Mouse (Mus musculus) layer of hippocampus, adult 11-12 months (tissue): ENCODE measurements around the gene Krtap14.

Experiments used
- DNase-seq: peaks from one replicate; pipeline ENCODE4 v3.0.0; 2022; ENCODE audit warnings: low spot score

The Krtap14 gene

DNA sequence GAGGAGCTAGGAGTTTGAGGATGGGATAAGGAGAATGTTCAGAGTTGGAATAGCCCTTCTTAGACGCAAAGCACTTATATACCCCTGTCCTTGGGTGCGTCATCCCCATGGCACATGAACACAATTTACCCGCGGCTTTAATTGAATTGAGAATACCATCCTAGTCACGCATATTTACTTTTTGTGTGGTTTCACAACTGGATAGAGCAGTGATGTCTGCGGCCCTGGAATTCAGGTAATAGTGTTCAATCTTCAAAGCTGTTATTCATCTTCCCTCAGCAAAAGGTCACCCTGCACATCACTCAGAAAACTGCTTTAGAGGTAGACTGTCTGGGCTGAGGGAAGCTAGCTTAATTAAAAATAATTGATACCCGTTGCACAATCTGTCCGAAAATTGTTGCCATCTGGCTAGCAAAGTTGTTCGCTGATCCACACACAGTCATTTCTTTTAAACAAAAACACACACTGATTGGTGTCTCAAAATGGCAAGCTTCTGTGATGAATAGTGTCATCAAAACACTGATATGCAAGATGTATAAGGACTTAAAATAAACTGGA, at the start of gene Krtap14:
Gene Krtap14 (minus strand): TSS at position 51 of the 558 bp plus-strand sequence.
- DNase-seq, result no peak

DNA sequence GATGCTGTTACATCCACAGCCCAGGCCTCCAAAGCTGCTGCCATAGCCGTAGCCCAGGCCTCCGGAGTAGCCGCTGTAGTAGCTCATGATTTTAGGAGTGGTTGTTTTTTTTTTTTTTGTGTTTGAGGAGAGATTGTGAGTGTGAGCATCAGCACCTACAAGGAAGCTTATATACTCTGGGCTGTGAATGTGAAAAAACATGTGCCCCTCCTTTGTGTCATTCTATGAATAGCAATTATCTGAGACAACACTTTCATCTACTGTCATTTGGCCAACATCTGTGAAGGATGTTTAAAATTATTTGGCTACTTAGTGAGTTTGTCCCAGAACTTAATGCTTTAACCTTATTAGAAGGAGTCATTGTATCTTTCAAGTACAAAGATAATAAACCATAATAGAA, 48.2 kb upstream of the Krtap14 start, which contains the start of gene Krtap19-2:
Gene Krtap19-2 (minus strand): TSS at position 101 of the 400 bp plus-strand sequence.
- no peak for DNase-seq

DNA sequence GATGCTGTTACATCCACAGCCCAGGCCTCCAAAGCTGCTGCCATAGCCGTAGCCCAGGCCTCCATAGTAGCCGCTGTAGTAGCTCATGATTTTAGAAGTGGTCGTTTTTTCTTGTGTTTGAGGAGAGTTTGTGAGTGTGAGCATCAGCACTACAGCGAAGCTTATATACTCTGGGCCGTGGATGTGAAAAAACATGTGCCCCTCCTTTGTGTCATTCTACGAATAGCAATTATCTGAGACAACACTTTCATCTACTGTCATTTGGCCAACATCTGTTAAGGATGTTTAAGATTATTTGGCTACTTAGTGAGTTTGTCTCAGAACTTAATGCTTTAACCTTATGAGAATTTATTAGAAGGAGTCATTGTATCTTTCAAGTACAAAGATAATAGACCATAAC, 43.4 kb upstream of the Krtap14 start, which contains the start of gene Krtap19-1:
Gene Krtap19-1 (minus strand): TSS at position 101 of the 400 bp plus-strand sequence.
- no peak for DNase-seq

DNA sequence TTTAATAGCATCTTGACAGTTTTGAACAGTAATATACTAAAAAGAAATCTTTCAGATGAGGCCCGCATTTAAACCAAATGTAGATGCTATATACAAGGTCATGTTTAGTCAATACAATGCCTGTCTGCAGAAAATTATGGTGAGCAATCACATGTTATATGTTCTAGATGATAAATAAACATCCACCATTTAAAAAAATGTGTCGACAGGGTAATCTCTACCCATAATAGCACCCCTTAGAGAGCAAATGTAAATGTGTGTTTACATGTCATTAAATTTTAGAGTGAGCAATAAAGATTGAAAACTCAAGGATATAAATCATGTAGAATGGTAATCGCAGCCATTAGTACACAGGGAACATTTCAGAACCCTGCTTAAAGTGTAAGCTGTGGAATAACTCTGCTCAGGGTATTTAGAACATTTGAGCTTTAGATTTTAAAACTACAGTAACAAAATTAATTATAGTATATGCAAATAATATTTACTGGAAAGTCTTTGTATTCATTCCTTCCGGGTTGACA, 39.0 kb upstream of the Krtap14 start:
- no peak for DNase-seq

DNA sequence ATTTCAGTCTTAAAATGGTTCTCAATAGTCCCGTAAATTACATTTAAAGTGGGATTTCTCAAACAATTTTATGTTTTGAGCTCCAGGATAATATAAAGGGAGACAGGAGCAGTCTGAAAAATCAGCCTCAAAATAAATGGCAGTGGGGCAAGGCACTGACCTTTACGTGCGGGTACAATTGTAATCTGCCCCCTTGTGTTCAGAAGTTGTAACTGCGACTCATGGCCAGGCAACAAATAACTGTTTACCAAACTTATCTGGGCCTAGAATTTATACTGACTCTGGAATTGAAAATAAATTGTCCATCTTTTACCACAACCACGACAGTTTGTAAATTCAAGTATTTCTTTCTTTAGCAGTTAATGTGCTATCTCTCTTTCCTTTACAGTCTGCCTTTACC, 25.5 kb upstream of the Krtap14 start:
- no peak for DNase-seq

DNA sequence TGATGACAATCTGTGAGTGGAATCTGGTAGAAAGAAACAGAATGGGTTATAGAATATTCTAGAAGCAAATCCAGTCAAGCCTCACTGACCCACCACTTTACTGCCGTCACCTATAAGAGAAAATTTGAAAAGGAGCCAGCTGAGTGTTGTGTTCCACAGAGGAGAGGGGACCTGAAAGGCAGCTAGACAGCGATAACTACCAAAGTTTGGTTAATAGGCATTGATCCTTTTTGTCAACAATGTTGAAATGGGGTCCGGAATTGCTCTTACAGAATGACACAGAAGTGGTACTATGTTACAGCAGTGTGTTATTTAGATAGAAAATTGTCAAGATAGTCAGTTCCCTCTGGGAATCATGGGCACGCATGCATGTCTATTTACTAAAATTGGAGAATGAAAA, 22.6 kb upstream of the Krtap14 start:
- no peak for DNase-seq

DNA sequence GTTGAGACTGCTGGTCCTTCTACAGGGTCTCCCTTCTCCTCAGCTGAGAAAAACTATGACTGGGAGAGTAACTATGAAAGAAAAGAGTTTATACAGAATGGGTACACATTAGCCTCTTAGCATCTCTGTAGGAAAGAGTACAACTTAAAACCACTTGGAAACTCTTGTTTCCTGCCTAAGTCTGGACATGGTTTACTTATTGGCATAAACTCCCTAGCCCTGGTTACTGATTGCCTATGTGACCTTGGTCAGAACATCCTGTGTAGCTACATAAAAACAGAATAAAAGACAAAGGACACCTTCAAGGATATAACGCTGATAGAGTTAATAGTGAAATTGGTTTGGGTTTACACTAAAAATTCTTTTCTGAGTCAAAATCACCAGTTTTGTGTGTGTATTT, 21.4 kb upstream of the Krtap14 start:
- DNase-seq, result no peak

DNA sequence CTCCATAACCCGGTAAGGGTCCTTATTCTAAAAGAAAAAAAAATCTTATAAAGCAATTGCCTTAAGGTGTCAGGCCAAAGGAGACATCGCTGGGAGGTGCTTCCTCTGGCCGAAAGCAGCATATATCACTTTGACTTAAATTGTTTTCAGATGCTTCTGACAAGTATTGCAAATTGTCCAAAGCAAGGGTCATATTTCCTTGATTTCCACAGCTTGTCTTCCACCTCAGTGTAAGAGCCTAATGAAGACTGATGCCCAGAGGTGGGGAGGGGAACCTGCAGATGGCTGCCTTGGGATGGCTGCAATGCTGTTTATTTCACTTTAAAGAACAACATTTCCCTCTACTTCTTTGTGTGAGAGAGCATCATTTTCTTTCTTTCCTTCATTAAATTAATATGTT, 1.0 kb upstream of the Krtap14 start:
- no peak for DNase-seq

DNA sequence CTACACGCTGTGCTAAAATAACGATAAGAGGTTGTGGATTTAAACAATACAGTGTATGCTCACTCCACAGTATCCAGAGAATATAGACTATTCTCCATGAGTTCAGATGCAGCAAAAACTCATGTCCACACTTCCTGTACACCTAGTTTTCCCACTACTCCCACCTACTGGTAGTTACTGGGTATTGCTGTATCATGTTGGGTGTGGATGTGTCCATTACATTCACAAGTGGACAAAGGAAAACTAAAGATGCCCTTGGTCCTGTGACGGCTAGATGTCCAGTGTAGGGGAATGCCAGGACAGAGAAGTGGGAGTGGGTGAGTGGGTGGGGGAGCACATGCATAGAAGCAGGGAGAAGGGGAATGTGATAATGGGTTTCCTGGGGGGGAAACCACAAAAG, 2.2 kb downstream of the Krtap14 start:
- peak; percentile 8 for DNase-seq

DNA sequence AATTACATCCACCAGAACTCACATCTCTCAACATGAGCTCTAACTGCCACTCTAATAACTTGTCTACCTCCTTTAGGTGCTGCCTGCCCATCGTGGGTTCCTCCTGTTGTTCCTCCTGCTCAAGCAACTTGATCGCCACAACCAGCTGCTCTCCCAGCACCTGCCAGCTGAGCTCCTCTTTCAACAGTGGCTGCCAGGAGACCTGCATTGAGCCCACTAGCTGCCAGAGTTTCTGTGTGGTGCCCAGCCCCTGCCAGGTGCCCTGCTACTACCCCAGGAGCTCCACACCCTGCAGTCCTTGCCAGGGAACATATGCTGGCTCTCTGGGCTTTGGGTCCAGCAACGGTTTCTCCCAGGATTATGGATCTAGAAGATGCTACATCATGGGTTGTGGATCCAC, 5.9 kb downstream of the Krtap14 start, which contains the start of gene Krtap15:
Gene Krtap15 (plus strand): TSS at position 150 of the 400 bp plus-strand sequence.
- DNase-seq, result no peak

DNA sequence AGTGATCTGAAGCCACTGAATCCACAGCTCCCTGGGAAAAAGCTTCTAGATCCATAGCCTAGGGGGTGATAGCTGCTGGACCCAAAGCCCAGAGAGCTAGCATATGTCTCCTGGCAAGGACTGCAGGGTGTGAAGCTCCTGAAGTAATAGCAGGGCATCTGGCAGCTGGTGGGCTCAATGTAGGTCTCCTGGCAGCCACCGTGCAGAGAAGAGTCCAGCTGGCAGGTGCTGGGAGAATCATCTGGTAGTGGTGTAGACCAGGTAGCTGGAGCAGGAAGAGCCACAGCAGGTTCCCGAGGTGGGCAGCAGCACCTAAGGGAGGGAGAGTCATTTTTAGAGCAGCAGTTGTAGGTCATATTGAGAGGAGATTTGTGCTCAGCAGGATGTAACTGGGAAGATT, 14.1 kb downstream of the Krtap14 start, which contains the start of gene Gm20741:
Gene Gm20741 (minus strand): TSS at position 394 of the 400 bp plus-strand sequence.
- DNase-seq, result no peak

DNA sequence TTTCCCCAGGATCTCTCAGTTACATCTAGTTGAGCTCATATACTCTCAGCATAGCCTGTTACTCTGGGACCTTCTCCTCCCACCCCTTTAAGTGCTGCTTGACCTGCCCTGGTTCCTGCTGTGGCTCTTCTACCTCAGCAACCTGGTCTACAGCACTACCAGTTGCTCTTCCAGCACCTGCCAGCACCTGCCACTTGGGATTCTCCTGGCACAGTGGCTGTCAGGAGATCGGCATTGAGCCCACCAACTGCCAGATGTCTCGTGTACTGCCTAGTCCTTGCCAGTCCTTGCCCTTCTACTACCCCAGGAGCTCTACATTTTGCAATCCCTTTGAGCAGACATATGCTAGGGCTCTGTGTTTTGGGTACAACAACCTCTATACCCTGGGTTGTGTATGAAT, 39.2 kb downstream of the Krtap14 start:
- no peak for DNase-seq

DNA sequence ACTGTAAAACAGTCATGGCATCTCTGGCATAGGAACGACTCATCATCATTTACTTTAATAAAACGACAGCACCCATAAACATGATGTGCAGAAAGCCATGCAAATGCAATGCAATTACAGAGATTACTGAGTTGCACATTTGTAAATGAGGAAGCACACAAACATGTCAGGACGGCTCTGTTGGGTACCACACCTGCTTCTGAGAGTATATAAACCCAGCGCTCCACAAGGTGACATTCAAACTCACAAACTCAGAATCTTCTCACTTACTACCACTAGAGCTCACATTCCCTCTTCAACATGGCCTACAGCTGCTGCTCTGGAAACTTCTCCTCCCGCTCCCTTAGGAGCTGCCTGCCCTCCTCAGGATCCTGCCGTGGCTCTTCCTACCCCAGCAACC, 48.3 kb downstream of the Krtap14 start, which contains the start of gene Gm5965:
Gene Gm5965 (plus strand): TSS at position 301 of the 400 bp plus-strand sequence.
- no peak for DNase-seq

DNA sequence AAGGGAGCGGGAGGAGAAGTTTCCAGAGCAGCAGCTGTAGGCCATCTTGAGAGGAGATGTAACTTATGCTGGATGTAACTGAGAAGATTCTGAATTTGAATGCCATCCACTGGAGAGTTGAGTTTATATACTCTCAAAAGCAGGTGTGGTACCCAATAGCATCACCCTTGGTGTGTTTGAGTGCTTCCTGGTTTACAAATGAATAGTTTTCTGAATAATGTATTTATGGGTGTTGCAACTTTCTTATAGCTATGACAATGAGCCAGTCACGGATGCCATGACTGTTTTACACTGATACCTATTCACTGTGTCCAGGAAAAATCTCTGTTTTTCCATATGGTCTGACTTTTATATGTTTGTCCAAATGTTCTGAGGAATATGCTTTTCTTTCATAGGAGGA, 51.8 kb downstream of the Krtap14 start, which contains the start of gene 2310057N15Rik:
Gene 2310057N15Rik (minus strand): TSS at position 101 of the 400 bp plus-strand sequence.
- DNase-seq, result no peak
